Mouse (Mus musculus): ENCODE measurements around the gene 2310022B05Rik.
A peak's percentile ranks its signal among the peaks of the same experiment; 100 is the strongest.

The 2310022B05Rik gene

DNA sequence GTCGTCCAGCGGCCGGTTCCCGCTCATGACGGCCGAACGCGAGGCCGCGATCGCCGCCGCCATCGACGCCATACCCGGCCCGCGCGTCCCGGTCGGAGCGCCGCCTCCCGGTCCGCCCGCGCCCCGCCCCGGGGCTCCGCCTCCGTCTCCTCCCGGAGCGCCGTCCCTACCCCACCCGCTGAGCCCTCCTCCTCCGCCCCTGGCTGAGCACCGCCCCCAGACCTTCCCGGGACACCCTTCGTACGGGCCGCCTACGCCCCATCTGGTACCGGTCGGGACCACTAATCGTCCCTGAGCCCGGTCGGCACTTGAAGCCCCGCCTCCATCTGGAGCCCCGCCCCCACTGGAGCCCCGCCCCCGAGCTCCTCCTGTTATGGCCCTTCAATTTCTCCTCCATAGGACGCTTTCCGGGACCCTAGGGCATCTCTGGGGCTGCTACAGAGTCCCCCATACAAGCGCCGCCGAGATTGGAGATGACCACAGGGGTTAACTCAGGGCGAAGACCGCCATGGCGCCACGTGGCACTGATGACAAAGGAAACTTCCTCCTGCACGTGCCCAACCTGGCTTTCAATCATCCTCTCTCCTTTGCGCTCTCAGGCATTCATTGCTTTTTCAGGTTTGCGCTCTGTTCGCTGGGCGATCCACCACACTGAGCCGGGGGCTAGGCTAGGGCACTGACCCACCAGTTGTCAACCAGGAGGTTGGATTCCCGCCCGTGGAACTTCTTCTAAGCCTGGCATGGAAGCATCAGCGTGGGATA is at the start of gene 2310022B05Rik:
TSS of gene 2310022B05Rik (minus strand) at position 258 of the 762 bp plus-strand sequence.
- Histone ChIP-seq H3K9me3 (ENCODE audit: low read length) (no peaks in the 10 kb centered on the region), H3K4me3 (replicated peaks; ENCODE audit: low read length) (peak within 1 kb of the TSS; percentile 85), H3K27me3 (ENCODE audit: insufficient read depth, low read length) (peaks cover 24% of the 10 kb centered on the region), H3K4me1 (replicated peaks; ENCODE audit: low read depth, low read length) (peaks cover 29% of the 10 kb centered on the region), H3K36me3 (ENCODE audit: insufficient read depth, low read length) (0 out of 2 replicates have a peak, but pooled peaks cover 4% of the 10 kb centered on the region)
- no peak for TF ChIP-seq POU5F1 (IDR thresholded peaks at IDR 0.05; ENCODE audit: borderline replicate concordance, low read length)

DNA sequence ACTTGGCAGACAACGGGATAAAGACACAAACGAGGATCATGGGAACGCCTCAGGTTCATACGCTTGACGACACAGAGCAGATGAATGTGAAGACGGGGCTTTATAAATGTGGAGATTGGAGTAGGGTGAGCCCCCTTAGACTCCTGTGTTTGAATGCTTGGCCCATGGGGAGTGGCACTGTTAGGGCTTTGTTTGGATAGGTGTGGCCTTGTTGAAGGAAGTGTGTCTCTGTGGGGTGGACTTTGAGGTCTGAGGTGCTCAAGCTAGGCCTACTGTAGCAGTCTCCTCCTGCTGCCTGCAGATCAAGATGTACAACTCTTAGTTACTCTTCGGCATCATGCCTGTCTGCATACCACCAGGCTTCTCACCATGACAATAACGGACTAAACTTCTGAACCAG is 42.7 kb upstream of the 2310022B05Rik start:
- Histone ChIP-seq H3K9me3 (ENCODE audit: low read length) (no peaks in the 10 kb centered on the region), H3K4me1 (replicated peaks; ENCODE audit: low read depth, low read length) (peaks cover 19% of the 10 kb centered on the region), H3K27me3 (ENCODE audit: insufficient read depth, low read length) (no peaks in the 10 kb centered on the region), H3K36me3 (ENCODE audit: insufficient read depth, low read length) (peaks cover 84% of the 10 kb centered on the region), H3K4me3 (replicated peaks; ENCODE audit: low read length) (no peak overlapping the region)
- TF ChIP-seq NANOG (IDR thresholded peaks at IDR 0.05; ENCODE audit: borderline replicate concordance, low read length) (no peak), POU5F1 (IDR thresholded peaks at IDR 0.05; ENCODE audit: borderline replicate concordance, low read length) (no peak), CTCF (conservative IDR thresholded peaks at IDR 0.05; ENCODE audit: low read length) (no peak)

- TF ChIP-seq NANOG (IDR thresholded peaks at IDR 0.05; ENCODE audit: borderline replicate concordance, low read length) (no peak), CTCF (conservative IDR thresholded peaks at IDR 0.05; ENCODE audit: low read length) (no peak), POU5F1 (IDR thresholded peaks at IDR 0.05; ENCODE audit: borderline replicate concordance, low read length) (no peak)
- Histone ChIP-seq H3K4me1 (replicated peaks; ENCODE audit: low read depth, low read length) (peaks cover 19% of the 10 kb centered on the region), H3K36me3 (ENCODE audit: insufficient read depth, low read length) (peaks cover 84% of the 10 kb centered on the region), H3K4me3 (replicated peaks; ENCODE audit: low read length) (no peak overlapping the region), H3K9me3 (ENCODE audit: low read length) (no peaks in the 10 kb centered on the region), H3K27me3 (ENCODE audit: insufficient read depth, low read length) (no peaks in the 10 kb centered on the region)
Observed at GRCm38 (mm10) chr8:124704376-124704775, 41.2 kb upstream of the 2310022B05Rik start.

GRCm38 (mm10) chr8:124703526-124703925 is 40.4 kb upstream of the 2310022B05Rik start:
- Histone ChIP-seq H3K36me3 (ENCODE audit: insufficient read depth, low read length) (peaks cover 82% of the 10 kb centered on the region), H3K4me1 (replicated peaks; ENCODE audit: low read depth, low read length) (peaks cover 19% of the 10 kb centered on the region), H3K27me3 (ENCODE audit: insufficient read depth, low read length) (no peaks in the 10 kb centered on the region), H3K9me3 (ENCODE audit: low read length) (no peaks in the 10 kb centered on the region), H3K4me3 (replicated peaks; ENCODE audit: low read length) (no peak overlapping the region)
- TF ChIP-seq CTCF (conservative IDR thresholded peaks at IDR 0.05; ENCODE audit: low read length) (no peak), POU5F1 (IDR thresholded peaks at IDR 0.05; ENCODE audit: borderline replicate concordance, low read length) (no peak), NANOG (IDR thresholded peaks at IDR 0.05; ENCODE audit: borderline replicate concordance, low read length) (no peak)

GRCm38 (mm10) chr8:124702183-124702582 is 39.0 kb upstream of the 2310022B05Rik start:
- Histone ChIP-seq H3K27me3 (ENCODE audit: insufficient read depth, low read length) (no peaks in the 10 kb centered on the region), H3K4me3 (replicated peaks; ENCODE audit: low read length) (no peak overlapping the region), H3K36me3 (ENCODE audit: insufficient read depth, low read length) (peaks cover 86% of the 10 kb centered on the region), H3K4me1 (replicated peaks; ENCODE audit: low read depth, low read length) (peaks cover 19% of the 10 kb centered on the region), H3K9me3 (ENCODE audit: low read length) (no peaks in the 10 kb centered on the region)
- TF ChIP-seq CTCF (conservative IDR thresholded peaks at IDR 0.05; ENCODE audit: low read length) (no peak), NANOG (IDR thresholded peaks at IDR 0.05; ENCODE audit: borderline replicate concordance, low read length) (no peak), POU5F1 (IDR thresholded peaks at IDR 0.05; ENCODE audit: borderline replicate concordance, low read length) (no peak)

GRCm38 (mm10) chr8:124701023-124701422 is 37.9 kb upstream of the 2310022B05Rik start:
- no peaks in the 10 kb centered on the region for H3K9me3 ChIP-seq (ENCODE audit: low read length)
- TF ChIP-seq CTCF (conservative IDR thresholded peaks at IDR 0.05; ENCODE audit: low read length), result no peak
- TF ChIP-seq POU5F1 (IDR thresholded peaks at IDR 0.05; ENCODE audit: borderline replicate concordance, low read length), result no peak
- no peak for TF ChIP-seq NANOG (IDR thresholded peaks at IDR 0.05; ENCODE audit: borderline replicate concordance, low read length)
- H3K4me1 ChIP-seq (replicated peaks; ENCODE audit: low read depth, low read length), result peaks cover 13% of the 10 kb centered on the region
- H3K36me3 ChIP-seq (ENCODE audit: insufficient read depth, low read length), result peaks cover 88% of the 10 kb centered on the region
- no peak overlapping the region for H3K4me3 ChIP-seq (replicated peaks; ENCODE audit: low read length)
- no peaks in the 10 kb centered on the region for H3K27me3 ChIP-seq (ENCODE audit: insufficient read depth, low read length)

- Histone ChIP-seq H3K27me3 (ENCODE audit: insufficient read depth, low read length) (no peaks in the 10 kb centered on the region), H3K36me3 (ENCODE audit: insufficient read depth, low read length) (peaks cover 89% of the 10 kb centered on the region), H3K4me1 (replicated peaks; ENCODE audit: low read depth, low read length) (peaks cover 5% of the 10 kb centered on the region), H3K4me3 (replicated peaks; ENCODE audit: low read length) (no peak overlapping the region), H3K9me3 (ENCODE audit: low read length) (no peaks in the 10 kb centered on the region)
- TF ChIP-seq NANOG (IDR thresholded peaks at IDR 0.05; ENCODE audit: borderline replicate concordance, low read length) (no peak), CTCF (conservative IDR thresholded peaks at IDR 0.05; ENCODE audit: low read length) (no peak), POU5F1 (IDR thresholded peaks at IDR 0.05; ENCODE audit: borderline replicate concordance, low read length) (no peak)
Observed at GRCm38 (mm10) chr8:124700271-124700670, 37.1 kb upstream of the 2310022B05Rik start.

DNA sequence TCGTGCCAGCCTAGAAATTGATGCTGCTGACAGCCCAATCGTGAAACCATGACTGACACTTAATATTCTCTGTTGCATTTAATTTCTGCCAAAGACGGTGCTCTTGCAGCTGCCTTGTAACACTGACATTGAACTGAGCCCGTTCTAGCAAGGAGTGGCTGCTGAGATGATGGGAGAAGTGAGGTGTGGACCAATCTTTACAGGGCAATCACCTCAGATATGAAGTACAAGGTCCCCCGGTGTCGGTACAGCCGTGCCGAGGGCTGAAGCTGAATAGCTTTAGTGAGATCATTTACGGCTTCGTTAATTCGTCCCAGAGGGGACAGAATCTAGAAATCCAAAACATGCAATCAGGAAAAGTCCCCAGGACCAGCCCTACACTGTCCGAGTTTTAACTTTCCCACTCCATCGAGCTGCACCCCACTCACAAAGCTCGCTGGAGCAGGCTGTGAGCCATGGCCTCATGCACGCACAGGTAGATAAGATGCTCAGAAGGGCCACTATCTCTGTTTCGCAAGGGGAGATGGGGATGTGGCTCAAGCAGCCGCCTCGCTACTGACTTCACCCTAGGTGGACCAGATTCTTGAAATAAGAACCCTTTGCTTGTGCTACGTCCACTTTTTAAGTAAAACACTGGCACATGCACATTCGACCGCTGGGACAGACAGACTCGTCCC is 32.4 kb upstream of the 2310022B05Rik start:
- H3K4me1 ChIP-seq (replicated peaks; ENCODE audit: low read depth, low read length), result no peaks in the 10 kb centered on the region
- TF ChIP-seq POU5F1 (IDR thresholded peaks at IDR 0.05; ENCODE audit: borderline replicate concordance, low read length), result no peak
- no peak for TF ChIP-seq NANOG (IDR thresholded peaks at IDR 0.05; ENCODE audit: borderline replicate concordance, low read length)
- peaks cover 92% of the 10 kb centered on the region for H3K36me3 ChIP-seq (ENCODE audit: insufficient read depth, low read length)
- H3K4me3 ChIP-seq (replicated peaks; ENCODE audit: low read length), result no peak overlapping the region
- H3K9me3 ChIP-seq (ENCODE audit: low read length), result no peaks in the 10 kb centered on the region
- no peaks in the 10 kb centered on the region for H3K27me3 ChIP-seq (ENCODE audit: insufficient read depth, low read length)
